Mouse (Mus musculus) embryonic facial prominence, embryonic 15.5 days (tissue): ENCODE data around the gene Upp2. TPM values are rescaled to one million over a fixed set of nuclear protein-coding genes. Genes with fewer than 3 reads are reported as not detected.

Experiments used
- polyA plus RNA-seq: library from polyadenylated mRNA; unstranded; fragments of >200 nt; fragmentation: Nextera tagmentation; extraction: Ambion mirVana; gene quantifications from 2 replicates; pipeline ENCODE4 v1.2.1, GENCODE M21; 2015

Gene Upp2
- polyA plus RNA-seq, 1 experiment from 2014 or later = 11.0 TPM

Other genes starting within 250 kb of the Upp2 start
- gene Acvr1c, start 209.4 kb upstream of the Upp2 start, polyA plus RNA-seq = 0.31 and 0.35 TPM in 2 replicates
- gene Gm17409, start 97.2 kb upstream of the Upp2 start, polyA plus RNA-seq = not detected in 2 replicates
- gene Acvr1, start 141 bp upstream of the Upp2 start, polyA plus RNA-seq = 9.2 and 10.4 TPM in 2 replicates